Mouse (Mus musculus): Measurements from ENCODE around the gene Ero1lb.
A peak's percentile ranks its signal among the peaks of the same experiment; 100 is the strongest.
"Not testable (repeated sequence)": the region's sequence is repeated elsewhere in the genome, so short reads cannot be mapped to it uniquely, and the experiment has no call there.

Gene Ero1lb

DNA sequence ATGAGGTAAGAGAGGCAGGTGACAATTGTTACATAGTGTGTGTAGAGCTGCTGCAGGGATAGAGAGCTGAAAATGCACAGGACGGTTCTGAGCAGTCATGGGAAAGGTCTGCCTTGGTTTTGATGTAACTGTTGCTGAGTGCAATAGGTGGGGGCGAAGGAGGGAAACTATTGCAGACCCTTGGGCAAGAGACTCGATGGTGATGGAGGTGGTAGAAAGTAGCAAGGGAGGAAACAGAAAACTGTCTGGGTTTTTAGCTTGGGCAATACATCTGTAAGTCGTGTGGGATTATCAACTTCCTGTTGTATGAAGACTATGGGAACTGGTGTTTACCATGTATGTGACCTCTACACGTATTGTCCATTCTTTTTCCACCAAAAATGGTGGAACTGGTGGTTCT, 12.5 kb downstream of the Ero1lb start:
- no peak for DNase-seq

- peak; percentile 74 for DNase-seq
These were observed 23.3 kb downstream of the Ero1lb start for GRCm38 (mm10) chr13:12589003-12589402.

GRCm38 (mm10) chr13:12597075-12597474, 31.4 kb downstream of the Ero1lb start:
- not testable (repeated sequence) for DNase-seq

GRCm38 (mm10) chr13:12610206-12610605, 44.5 kb downstream of the Ero1lb start:
- peak; percentile 18 for DNase-seq

DNA sequence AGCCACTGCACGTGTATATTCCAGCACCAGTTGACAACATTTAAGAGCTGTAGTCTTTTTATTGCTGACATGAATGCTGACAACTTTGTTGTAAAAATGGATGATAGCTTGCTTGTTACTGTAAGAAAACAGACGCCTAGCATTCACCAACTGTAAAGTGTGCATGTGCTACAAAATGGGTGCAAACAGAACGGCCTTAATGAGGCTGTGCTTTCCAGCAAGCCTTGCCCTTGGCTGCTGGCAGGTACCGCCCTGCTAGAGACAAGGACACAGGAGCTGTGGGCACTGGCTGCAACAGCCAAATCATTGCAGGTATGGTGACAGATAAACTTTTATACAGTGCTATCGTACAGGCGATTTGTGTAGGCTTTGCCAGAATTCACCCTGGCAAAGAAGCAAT, 48.4 kb downstream of the Ero1lb start:
- DNase-seq = not testable (repeated sequence)

DNA sequence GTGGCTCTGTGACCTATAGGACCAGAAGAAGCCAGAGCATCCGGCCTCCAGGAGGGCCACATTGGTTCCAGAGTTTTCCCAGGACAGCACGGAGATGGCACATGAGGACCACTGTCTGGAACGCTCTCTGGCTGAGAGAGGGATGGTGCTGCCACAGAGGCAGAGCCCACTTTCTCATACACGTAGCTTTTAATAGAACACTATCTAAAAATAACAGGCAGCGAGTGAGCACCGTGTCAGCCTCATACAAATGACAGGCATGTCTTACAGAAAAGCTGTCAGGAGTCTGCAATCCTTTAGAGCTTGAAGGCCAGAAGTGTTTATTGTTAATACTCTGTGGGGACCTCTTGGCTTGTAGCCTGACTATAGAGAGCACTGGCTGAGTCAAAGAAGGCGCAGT, 48.9 kb downstream of the Ero1lb start:
- not testable (repeated sequence) for DNase-seq

DNA sequence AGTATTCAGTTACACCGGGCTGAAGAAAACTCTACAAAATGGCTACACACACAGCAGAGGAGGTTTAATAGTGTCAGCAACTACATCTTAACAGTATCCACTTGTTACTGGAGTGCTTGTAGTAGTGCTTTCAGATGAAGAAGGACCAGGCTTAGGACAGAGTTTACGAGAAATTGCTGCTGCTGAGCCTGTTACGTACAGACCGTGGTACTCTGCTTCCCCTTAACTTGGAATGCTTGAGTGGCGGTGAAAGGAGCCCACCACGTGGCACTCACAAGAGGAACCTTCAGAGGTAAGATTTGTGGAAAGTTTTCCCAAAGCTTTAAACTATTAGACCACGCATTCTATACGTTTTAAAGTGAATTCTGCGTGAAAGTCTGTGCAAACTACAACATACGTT, 49.3 kb downstream of the Ero1lb start:
- not testable (repeated sequence) for DNase-seq

DNA sequence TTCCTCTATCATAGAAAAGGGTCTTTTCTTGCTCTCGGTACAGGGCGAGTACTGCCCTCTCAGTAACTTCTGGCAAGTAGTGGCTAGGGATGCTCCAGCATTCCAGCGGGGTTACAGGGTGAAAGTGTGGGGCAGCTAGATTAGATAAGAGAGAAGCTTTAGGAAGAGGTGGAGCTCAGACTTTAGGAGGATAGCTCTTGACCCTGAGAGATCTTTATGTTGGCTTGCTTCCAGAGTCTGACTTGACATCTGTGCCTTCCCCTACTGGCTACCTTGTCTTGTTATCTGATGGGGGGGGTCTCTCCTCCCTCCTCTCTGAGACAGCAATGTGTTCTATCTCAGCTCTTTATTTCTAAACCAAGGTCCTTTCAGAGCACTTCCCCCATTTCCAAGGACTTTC, 50.8 kb downstream of the Ero1lb start:
- not testable (repeated sequence) for DNase-seq

DNA sequence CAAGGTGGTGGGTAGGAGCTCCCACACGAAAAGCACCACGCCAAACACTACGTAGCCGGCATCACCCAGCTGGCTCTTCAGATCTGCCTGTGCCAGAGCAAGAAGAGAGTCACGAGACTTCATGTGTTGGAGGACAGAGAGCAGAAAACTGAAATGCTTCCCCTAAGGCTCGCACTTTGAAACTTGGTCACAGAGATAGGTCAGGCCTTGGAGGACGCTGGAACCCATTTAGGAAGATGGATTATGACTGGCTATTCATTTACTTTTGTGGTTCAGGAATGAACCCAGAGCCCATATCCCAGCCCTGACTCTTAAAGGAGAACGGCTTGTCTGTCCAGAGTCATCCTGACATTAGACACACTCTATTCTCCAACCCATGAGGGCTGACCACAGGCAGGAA, 54.1 kb downstream of the Ero1lb start:
- peak; percentile 80 for DNase-seq

DNA sequence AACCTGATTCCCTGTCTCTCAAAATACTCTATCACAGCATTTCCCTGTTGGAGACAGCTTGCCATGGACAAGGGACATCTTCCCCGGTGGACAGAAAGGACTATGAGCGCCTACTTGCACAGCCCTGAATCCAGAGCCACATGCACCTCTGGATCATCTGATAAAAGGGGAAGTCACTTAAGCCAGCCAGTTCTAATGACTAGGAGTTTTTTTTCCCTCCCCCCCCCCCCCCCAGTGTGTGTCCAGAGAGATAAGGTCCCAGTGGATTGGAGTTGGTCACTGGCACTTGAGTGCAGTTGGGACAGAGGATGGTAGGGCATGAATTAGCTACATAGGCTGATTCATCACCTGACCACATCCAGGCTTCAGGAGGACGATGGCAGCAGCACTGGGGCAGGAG, 60.4 kb downstream of the Ero1lb start:
- not testable (repeated sequence) for DNase-seq

DNA sequence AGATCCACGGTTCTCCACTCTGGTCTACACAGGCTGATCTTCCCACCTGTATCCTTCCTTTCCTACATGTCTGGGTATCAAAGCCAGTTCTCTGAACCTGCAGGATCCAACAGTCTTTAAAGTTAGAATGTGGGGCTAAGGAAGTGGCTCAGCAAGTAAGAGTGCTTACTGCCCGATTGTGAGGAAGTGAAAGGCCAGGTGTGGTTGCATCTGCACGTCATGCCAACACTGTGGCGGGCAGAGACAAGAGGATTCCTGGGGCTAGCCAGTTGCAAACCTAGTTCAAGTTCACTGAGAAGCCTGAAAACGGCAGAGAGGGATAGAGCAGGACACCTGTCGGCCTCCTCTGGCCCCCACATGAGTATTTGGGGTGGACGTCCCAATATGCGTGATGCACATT, 62.1 kb downstream of the Ero1lb start:
- not testable (repeated sequence) for DNase-seq

DNA sequence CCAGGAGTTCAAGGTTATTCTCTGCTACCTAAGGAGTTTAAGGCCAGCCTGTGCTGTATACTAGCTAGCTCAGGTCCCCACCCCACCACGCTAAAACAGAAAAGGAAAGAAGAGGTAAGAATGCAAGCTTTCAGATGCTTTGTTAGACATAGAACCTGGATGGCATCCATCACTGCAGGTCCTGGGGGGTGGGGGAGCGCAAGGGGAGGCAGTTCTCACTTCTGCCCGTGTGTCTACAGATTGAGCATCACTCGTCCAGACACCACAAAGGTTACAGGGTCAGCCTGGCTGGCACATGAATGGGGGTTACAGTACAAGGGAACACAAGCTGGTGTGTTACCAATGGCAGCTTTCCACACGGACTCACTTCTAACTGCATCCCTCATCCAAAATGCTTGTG, 62.5 kb downstream of the Ero1lb start:
- not testable (repeated sequence) for DNase-seq

DNA sequence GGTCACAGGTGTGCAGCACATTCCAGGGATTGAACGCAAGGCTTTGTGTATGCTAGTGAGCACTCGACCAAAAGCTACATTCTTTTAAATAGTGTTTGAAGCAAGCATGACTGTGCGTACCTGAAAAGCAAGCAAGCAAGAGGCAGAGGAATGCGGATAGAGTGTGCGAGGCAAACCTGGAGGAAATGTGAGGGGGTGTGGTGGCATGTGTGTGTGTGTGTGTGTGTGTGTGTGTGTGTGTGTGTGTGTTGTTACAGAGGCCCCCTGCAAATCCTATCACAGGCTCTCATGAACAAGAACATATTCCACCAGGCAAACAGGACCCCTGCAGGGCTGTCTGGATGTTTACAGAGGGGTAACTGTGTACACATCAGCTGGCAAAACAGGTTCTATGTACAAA, 64.6 kb downstream of the Ero1lb start:
- DNase-seq = not testable (repeated sequence)

DNA sequence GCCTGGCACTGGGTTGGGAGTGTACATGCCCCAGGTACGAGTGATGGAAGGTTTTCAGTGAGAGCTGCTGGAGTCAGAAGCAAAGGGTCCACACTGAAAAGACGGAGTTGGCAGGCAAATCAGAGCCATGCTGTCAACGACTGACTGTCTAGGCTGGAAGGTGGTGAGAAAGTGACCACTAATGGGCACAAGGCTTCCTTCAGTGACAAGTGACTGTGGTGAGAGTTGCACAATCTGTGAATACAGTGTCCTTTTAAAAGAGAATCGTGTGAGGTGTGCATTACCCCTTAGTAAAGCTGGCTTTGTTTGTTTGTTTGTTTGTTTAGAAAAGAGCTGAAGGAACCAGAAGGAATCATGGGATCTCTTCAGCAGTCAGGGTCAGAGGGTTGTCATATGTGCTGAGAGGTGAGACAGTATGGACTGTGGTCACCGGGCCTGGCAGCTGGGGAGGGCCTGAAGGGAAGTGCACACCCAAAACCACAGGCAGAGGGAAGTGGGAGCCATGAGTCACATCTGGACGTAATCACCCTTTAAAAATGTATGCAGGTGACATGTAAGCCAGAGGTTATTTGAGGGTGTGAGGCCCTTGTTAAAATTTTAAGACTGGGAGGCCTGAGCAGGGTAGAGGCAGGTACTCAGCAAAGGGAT, 69.4 kb downstream of the Ero1lb start:
- not testable (repeated sequence) for DNase-seq

DNA sequence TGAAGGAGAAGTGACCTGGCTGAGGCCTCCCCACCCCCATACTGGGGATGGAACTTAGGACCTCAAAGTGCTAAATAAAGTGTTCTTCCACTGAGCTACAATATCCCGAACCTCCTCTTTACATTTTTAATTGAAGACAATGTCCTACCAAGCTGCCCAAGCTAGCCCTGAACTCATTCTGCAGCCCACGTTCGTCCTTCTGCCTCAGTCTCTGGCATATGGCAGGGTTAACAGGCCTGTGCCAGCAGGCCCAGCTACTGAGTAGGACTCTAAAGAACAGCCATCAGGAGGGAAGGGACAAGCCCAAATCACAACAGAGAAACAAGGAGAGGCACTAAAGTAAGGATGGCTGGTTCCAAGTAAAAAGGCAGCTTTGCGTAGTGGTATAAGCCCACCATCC, 77.1 kb downstream of the Ero1lb start:
- DNase-seq = not testable (repeated sequence)

DNA sequence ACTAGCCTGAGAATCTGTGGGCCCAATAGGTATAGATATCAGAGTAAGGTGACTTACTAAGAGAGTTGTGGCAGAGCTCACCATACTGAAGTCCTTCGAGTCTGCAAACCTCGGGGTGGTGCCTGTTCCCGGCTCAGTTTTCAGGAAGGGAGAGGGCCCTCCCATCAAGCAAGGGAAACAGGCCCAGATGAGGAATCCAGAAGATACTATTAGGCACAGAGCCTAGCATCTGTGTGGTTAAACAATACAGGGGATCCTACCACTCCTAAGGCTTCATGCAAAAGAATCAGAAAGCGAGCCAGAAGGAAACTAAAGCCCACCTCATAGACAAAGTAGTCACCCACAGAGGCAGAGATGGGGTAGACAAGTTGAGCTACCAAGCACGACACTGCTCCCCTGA, 81.0 kb downstream of the Ero1lb start:
- DNase-seq = not testable (repeated sequence)

DNA sequence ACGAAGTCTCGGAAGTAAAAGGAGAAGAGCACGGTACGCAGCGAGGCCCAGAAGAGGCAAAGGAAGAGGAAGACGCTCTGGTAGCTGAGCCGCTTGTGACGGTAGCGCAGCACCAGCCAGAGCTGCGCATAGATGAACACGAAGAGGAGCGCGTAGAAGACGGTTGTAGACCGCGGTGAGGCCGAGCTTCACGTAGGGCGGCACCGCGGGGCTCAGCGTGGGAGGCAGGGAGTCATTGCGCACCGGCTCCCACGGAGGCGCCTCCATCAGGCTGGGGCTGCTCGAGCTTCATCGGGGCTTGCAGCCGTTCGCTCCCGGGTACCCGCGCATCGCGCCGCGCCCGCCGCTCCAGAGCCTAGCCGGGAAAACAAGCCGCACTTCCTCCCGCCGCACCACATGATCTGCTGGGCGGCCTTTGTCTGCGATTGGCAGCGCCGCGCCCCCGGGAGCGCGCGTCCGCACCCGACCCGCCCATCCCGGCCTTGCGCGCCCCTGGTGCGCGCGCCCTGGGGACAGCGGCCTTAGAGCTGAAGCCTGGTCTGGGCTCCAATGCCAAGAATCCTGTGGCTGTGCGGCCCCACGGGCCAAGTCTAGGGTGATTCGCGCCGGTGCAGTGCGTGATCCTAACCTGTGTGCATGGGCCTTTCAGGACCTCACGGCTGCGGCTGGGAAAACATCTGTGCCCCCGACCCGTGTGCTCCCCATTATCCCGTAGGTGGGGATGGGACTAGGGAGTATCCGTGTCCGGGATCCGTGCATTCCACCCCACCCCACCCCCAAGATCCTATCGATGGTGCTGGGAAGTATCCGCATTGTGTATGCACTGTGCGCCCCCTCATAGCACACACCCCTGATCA, 84.6 kb downstream of the Ero1lb start:
- DNase-seq = peak; percentile 77

GRCm38 (mm10) chr13:12650877-12651176, 85.2 kb downstream of the Ero1lb start:
- DNase-seq = peak; percentile 93
